Mouse (Mus musculus): ENCODE measurements around the gene P2ry2. TPM values are rescaled to one million over a fixed set of nuclear protein-coding genes. Genes with fewer than 3 reads are reported as not detected.

P2ry2 gene
- polyA plus RNA-seq, 1 experiment from 2014 or later: 4.5 TPM

GRCm38 (mm10) chr7:100963381-100963780 is 49.3 kb downstream of the P2ry2 start:
- H3K9me3 ChIP-seq (ENCODE audit: control insufficient read depth, low read length): no peaks in the 10 kb centered on the region
- no peak overlapping the region for H3K27ac ChIP-seq (ENCODE audit: low read length)
- H3K36me3 ChIP-seq (ENCODE audit: control insufficient read depth, insufficient read depth, low read length): no peaks in the 10 kb centered on the region
- no peak for ATAC-seq (ENCODE audit: low read depth)
- H3K4me2 ChIP-seq (ENCODE audit: low read depth, low read length): no peak overlapping the region
- WGBS: 70% methylated on average over 8 of the region's 8 CpGs
- no peak overlapping the region for H3K4me3 ChIP-seq (ENCODE audit: low read length)
- no peak overlapping the region for H3K9ac ChIP-seq (ENCODE audit: low read length)
- no peaks in the 10 kb centered on the region for H3K4me1 ChIP-seq (replicated peaks; ENCODE audit: control insufficient read depth, insufficient read depth, low read length)
- no peaks in the 10 kb centered on the region for H3K27me3 ChIP-seq (ENCODE audit: control insufficient read depth, insufficient read depth, low read depth, low read length)

GRCm38 (mm10) chr7:100961146-100961545 is 51.5 kb downstream of the P2ry2 start:
- H3K4me1 ChIP-seq (replicated peaks; ENCODE audit: control insufficient read depth, insufficient read depth, low read length): no peaks in the 10 kb centered on the region
- no peak for ATAC-seq (ENCODE audit: low read depth)
- no peaks in the 10 kb centered on the region for H3K9me3 ChIP-seq (ENCODE audit: control insufficient read depth, low read length)
- 66% methylated on average over 7 of the region's 7 CpGs for WGBS
- no peak overlapping the region for H3K4me2 ChIP-seq (ENCODE audit: low read depth, low read length)
- no peak overlapping the region for H3K4me3 ChIP-seq (ENCODE audit: low read length)
- no peak overlapping the region for H3K9ac ChIP-seq (ENCODE audit: low read length)
- H3K36me3 ChIP-seq (ENCODE audit: control insufficient read depth, insufficient read depth, low read length): no peaks in the 10 kb centered on the region
- H3K27me3 ChIP-seq (ENCODE audit: control insufficient read depth, insufficient read depth, low read depth, low read length): no peaks in the 10 kb centered on the region
- H3K27ac ChIP-seq (ENCODE audit: low read length): no peak overlapping the region

DNA sequence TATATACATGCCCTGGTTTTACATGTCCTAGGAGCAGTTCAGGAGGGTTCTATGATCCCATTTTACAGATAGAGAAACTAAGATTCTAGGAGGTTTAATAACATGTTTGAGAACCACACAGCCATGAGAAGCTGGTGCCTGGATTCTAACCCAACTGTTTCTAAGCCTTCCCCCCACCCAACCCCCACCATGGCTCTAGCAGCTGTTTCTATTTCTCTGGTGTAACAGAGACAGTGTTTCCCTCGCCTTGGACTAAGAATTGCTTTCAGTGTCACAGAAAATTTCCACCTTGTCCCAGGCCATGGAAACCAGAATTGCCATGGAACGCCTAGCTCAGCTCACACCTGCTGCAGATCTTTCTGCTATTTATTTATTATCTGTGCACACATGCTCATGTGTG is 52.2 kb downstream of the P2ry2 start:
- Histone ChIP-seq H3K4me2 (ENCODE audit: low read depth, low read length) (no peak overlapping the region), H3K36me3 (ENCODE audit: control insufficient read depth, insufficient read depth, low read length) (no peaks in the 10 kb centered on the region), H3K4me1 (replicated peaks; ENCODE audit: control insufficient read depth, insufficient read depth, low read length) (no peaks in the 10 kb centered on the region), H3K9ac (ENCODE audit: low read length) (no peak overlapping the region), H3K27me3 (ENCODE audit: control insufficient read depth, insufficient read depth, low read depth, low read length) (no peaks in the 10 kb centered on the region), H3K4me3 (ENCODE audit: low read length) (no peak overlapping the region), H3K9me3 (ENCODE audit: control insufficient read depth, low read length) (no peaks in the 10 kb centered on the region), H3K27ac (ENCODE audit: low read length) (no peak overlapping the region)
- ATAC-seq (ENCODE audit: low read depth): no peak
- 70% methylated on average over 2 of the region's 2 CpGs for WGBS

DNA sequence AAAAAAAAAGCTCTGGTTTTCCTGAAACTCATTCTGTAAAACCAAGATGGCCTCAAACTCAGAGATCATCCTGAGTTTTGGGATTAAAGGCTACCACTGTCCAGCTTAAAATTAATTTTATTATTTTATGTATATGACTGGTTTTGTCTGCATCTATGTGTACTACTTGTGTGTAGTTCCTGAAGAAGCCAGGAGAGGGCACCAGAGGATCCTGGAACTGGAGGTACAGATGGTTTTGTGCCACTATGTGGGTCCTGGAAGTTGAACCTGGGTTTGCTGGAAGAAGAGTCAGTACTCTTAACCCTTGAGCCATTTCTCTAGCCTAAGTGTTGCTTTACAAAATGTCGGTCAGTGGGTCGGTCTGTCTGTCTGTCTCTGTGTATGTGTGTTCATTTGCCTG is 54.2 kb downstream of the P2ry2 start:
- Histone ChIP-seq H3K9ac (ENCODE audit: low read length) (no peak overlapping the region), H3K27ac (ENCODE audit: low read length) (no peak overlapping the region), H3K4me1 (replicated peaks; ENCODE audit: control insufficient read depth, insufficient read depth, low read length) (no peaks in the 10 kb centered on the region), H3K9me3 (ENCODE audit: control insufficient read depth, low read length) (no peaks in the 10 kb centered on the region), H3K4me3 (ENCODE audit: low read length) (no peak overlapping the region), H3K27me3 (ENCODE audit: control insufficient read depth, insufficient read depth, low read depth, low read length) (no peaks in the 10 kb centered on the region), H3K36me3 (ENCODE audit: control insufficient read depth, insufficient read depth, low read length) (no peaks in the 10 kb centered on the region), H3K4me2 (ENCODE audit: low read depth, low read length) (no peak overlapping the region)
- 100% methylated on average over 2 of the region's 2 CpGs for WGBS
- no peak for ATAC-seq (ENCODE audit: low read depth)

DNA sequence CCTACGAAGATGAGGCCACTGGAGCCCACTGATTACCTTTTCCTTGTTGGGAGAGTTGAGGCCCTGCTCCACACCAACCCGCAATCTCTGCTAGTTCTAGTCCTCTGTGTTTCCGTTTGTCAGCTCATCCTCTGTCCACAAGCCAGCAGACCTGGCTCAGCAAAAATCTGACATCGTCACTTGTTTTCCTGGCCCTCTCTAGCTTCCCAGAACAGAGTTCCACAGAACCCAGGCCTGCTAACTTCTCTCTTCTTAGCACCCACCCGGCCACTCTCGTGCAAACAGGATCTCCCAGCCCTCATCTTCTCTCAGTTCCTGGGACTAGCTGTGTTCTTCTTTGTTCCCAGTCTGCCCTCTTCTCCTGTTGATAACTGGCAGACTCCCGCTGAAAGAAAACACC is 60.0 kb downstream of the P2ry2 start:
- Histone ChIP-seq H3K27me3 (ENCODE audit: control insufficient read depth, insufficient read depth, low read depth, low read length) (no peaks in the 10 kb centered on the region), H3K4me3 (ENCODE audit: low read length) (no peak overlapping the region), H3K27ac (ENCODE audit: low read length) (no peak overlapping the region), H3K4me2 (ENCODE audit: low read depth, low read length) (no peak overlapping the region), H3K9ac (ENCODE audit: low read length) (no peak overlapping the region), H3K4me1 (replicated peaks; ENCODE audit: control insufficient read depth, insufficient read depth, low read length) (peaks cover 18% of the 10 kb centered on the region), H3K36me3 (ENCODE audit: control insufficient read depth, insufficient read depth, low read length) (no peaks in the 10 kb centered on the region), H3K9me3 (ENCODE audit: control insufficient read depth, low read length) (no peaks in the 10 kb centered on the region)
- ATAC-seq (ENCODE audit: low read depth): no peak
- 65% methylated on average over 7 of the region's 7 CpGs for WGBS

DNA sequence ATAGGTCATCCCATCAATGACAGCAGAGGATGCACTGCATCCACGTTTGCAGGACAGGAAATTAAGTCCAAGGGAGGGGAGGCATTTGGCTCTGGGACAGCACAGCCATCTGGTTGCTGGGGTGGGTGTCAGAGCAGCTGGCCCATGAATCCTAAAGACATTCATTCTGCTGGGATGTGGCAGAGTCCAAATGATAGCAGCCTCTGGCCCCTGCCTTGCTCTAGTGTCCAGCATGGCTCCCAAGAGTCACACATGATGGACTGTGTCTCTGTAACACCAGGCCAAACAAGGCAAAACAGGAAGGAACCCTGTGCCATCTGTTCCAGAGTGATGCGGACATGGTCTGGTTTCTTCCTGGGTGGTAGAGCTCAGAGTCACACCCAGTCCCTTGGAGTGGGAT is 60.8 kb downstream of the P2ry2 start:
- H3K27ac ChIP-seq (ENCODE audit: low read length): peak overlapping the region; percentile 1; the same call in 1 of the 2 replicates
- whole genome bisulfite sequencing: 44% methylated on average over 2 of the region's 2 CpGs
- ATAC-seq (ENCODE audit: low read depth): peak; percentile 68
- H3K27me3 ChIP-seq (ENCODE audit: control insufficient read depth, insufficient read depth, low read depth, low read length): no peaks in the 10 kb centered on the region
- H3K36me3 ChIP-seq (ENCODE audit: control insufficient read depth, insufficient read depth, low read length): no peaks in the 10 kb centered on the region
- H3K9ac ChIP-seq (ENCODE audit: low read length): no peak overlapping the region
- no peaks in the 10 kb centered on the region for H3K9me3 ChIP-seq (ENCODE audit: control insufficient read depth, low read length)
- no peak overlapping the region for H3K4me2 ChIP-seq (ENCODE audit: low read depth, low read length)
- peaks cover 18% of the 10 kb centered on the region for H3K4me1 ChIP-seq (replicated peaks; ENCODE audit: control insufficient read depth, insufficient read depth, low read length)
- no peak overlapping the region for H3K4me3 ChIP-seq (ENCODE audit: low read length)

DNA sequence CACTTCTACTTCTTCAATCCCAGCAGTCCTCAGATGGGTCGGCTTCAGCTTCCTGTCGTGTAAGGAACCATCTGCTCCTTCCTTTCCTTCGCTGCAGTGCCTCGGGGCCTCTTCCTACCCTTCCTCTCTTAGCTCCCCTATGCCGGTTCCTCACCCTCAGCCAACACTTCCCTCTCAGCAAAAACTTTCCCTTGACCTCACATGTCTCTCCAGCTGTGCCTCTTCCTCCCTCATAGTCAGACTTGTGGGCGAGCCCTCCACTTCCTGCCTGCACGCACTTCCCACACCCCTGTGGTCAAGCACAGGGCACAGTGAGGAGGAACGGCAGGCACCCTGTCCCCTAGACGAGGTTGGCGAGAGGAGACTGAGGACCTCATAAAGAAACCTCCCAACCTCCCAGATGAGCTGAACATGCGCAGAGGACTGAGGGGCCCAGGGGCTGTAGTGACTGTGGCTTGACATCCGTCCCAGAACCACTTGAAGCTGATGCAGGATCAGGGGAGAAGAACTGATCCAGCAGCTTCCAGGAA is 62.1 kb downstream of the P2ry2 start:
- H3K27me3 ChIP-seq (ENCODE audit: control insufficient read depth, insufficient read depth, low read depth, low read length): no peaks in the 10 kb centered on the region
- H3K27ac ChIP-seq (ENCODE audit: low read length): peak overlapping the region; percentile 82
- no peaks in the 10 kb centered on the region for H3K36me3 ChIP-seq (ENCODE audit: control insufficient read depth, insufficient read depth, low read length)
- H3K4me2 ChIP-seq (ENCODE audit: low read depth, low read length): no peak overlapping the region
- H3K9me3 ChIP-seq (ENCODE audit: control insufficient read depth, low read length): no peaks in the 10 kb centered on the region
- H3K9ac ChIP-seq (ENCODE audit: low read length): no peak overlapping the region
- H3K4me1 ChIP-seq (replicated peaks; ENCODE audit: control insufficient read depth, insufficient read depth, low read length): peaks cover 18% of the 10 kb centered on the region
- peak; percentile 83 for ATAC-seq (ENCODE audit: low read depth)
- 33% methylated on average over 12 of the region's 12 CpGs for WGBS
- H3K4me3 ChIP-seq (ENCODE audit: low read length): no peak overlapping the region

DNA sequence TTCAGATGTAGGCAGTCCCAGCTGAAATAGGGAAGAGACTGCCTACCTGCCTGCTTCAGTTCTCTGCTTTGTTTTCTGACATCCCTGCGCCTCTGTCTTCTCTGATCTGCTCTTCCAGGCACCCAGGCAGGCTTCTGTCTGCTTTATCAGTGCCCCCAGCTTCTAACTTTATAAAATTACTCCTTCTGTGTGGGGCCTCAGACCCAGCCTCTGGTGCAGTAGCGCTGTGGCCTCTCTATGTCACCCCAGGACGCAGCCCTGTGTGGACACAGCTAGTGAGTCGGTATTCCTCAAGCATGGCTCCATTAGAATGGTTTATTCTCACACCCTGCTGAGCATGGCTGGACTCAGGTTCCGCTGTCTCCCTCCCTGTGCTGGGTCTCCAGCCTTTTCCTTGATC is 62.6 kb downstream of the P2ry2 start:
- no peak overlapping the region for H3K4me2 ChIP-seq (ENCODE audit: low read depth, low read length)
- no peaks in the 10 kb centered on the region for H3K27me3 ChIP-seq (ENCODE audit: control insufficient read depth, insufficient read depth, low read depth, low read length)
- H3K36me3 ChIP-seq (ENCODE audit: control insufficient read depth, insufficient read depth, low read length): no peaks in the 10 kb centered on the region
- H3K4me1 ChIP-seq (replicated peaks; ENCODE audit: control insufficient read depth, insufficient read depth, low read length): peaks cover 18% of the 10 kb centered on the region
- H3K4me3 ChIP-seq (ENCODE audit: low read length): no peak overlapping the region
- ATAC-seq (ENCODE audit: low read depth): peak; percentile 31
- H3K9ac ChIP-seq (ENCODE audit: low read length): no peak overlapping the region
- H3K9me3 ChIP-seq (ENCODE audit: control insufficient read depth, low read length): no peaks in the 10 kb centered on the region
- peak overlapping the region; percentile 82 for H3K27ac ChIP-seq (ENCODE audit: low read length)
- WGBS: 67% methylated on average over 5 of the region's 5 CpGs
